Mouse (Mus musculus): Measurements from ENCODE around the gene Atf1. TPM values are rescaled to one million over a fixed set of nuclear protein-coding genes. Genes with fewer than 3 reads are reported as not detected.

Gene Atf1
- polyA plus RNA-seq, 1 experiment from 2014 or later: 28.3 TPM

- peaks cover 47% of the 10 kb centered on the region for H3K36me3 ChIP-seq (ENCODE audit: insufficient read depth, low read length)
- no peak overlapping the region for H3K4me3 ChIP-seq (ENCODE audit: low read depth, low read length)
- no peak for TF ChIP-seq EP300 (IDR thresholded peaks at IDR 0.05)
- TF ChIP-seq CTCF (IDR thresholded peaks at IDR 0.05): no peak
- DNase-seq (ENCODE audit: low spot score) (no peak), ATAC-seq (no peak)
- no peak overlapping the region for H3K27ac ChIP-seq (ENCODE audit: low read length)
- H3K4me1 ChIP-seq (ENCODE audit: insufficient read depth, low read depth, low read length): no peaks in the 10 kb centered on the region
- no peaks in the 10 kb centered on the region for H3K9me3 ChIP-seq (ENCODE audit: low read length)
- no peak overlapping the region for H3K4me2 ChIP-seq (replicated peaks; ENCODE audit: low read depth, low read length)
- WGBS: 85% methylated on average over 10 of the region's 10 CpGs
- no peak overlapping the region for H3K9ac ChIP-seq (replicated peaks; ENCODE audit: low read depth)
- no peaks in the 10 kb centered on the region for H3K27me3 ChIP-seq (replicated peaks; ENCODE audit: insufficient read depth, low read length)
Observed at GRCm38 (mm10) chr15:100183510-100183909, 44.1 kb upstream of the Atf1 start.

- DNase-seq (ENCODE audit: low spot score) (no peak), ATAC-seq (no peak)
- no peak overlapping the region for H3K4me2 ChIP-seq (replicated peaks; ENCODE audit: low read depth, low read length)
- H3K4me1 ChIP-seq (ENCODE audit: insufficient read depth, low read depth, low read length): no peaks in the 10 kb centered on the region
- no peak overlapping the region for H3K9ac ChIP-seq (replicated peaks; ENCODE audit: low read depth)
- TF ChIP-seq CTCF (IDR thresholded peaks at IDR 0.05) (peak; percentile 56), EP300 (IDR thresholded peaks at IDR 0.05) (no peak)
- no peaks in the 10 kb centered on the region for H3K9me3 ChIP-seq (ENCODE audit: low read length)
- no peak overlapping the region for H3K4me3 ChIP-seq (ENCODE audit: low read depth, low read length)
- H3K36me3 ChIP-seq (ENCODE audit: insufficient read depth, low read length): peaks cover 46% of the 10 kb centered on the region
- WGBS: 76% methylated on average over 5 of the region's 5 CpGs
- no peaks in the 10 kb centered on the region for H3K27me3 ChIP-seq (replicated peaks; ENCODE audit: insufficient read depth, low read length)
- no peak overlapping the region for H3K27ac ChIP-seq (ENCODE audit: low read length)
Observed at GRCm38 (mm10) chr15:100184821-100185496, 42.7 kb upstream of the Atf1 start.

GRCm38 (mm10) chr15:100186234-100186633 is 41.4 kb upstream of the Atf1 start:
- ATAC-seq (no peak), DNase-seq (ENCODE audit: low spot score) (no peak)
- H3K4me1 ChIP-seq (ENCODE audit: insufficient read depth, low read depth, low read length): no peaks in the 10 kb centered on the region
- WGBS: 80% methylated on average over 9 of the region's 9 CpGs
- H3K4me2 ChIP-seq (replicated peaks; ENCODE audit: low read depth, low read length): no peak overlapping the region
- H3K9me3 ChIP-seq (ENCODE audit: low read length): no peaks in the 10 kb centered on the region
- H3K27me3 ChIP-seq (replicated peaks; ENCODE audit: insufficient read depth, low read length): no peaks in the 10 kb centered on the region
- peaks cover 43% of the 10 kb centered on the region for H3K36me3 ChIP-seq (ENCODE audit: insufficient read depth, low read length)
- H3K27ac ChIP-seq (ENCODE audit: low read length): no peak overlapping the region
- no peak overlapping the region for H3K4me3 ChIP-seq (ENCODE audit: low read depth, low read length)
- no peak overlapping the region for H3K9ac ChIP-seq (replicated peaks; ENCODE audit: low read depth)
- TF ChIP-seq EP300 (IDR thresholded peaks at IDR 0.05) (no peak), CTCF (IDR thresholded peaks at IDR 0.05) (no peak)

- H3K9me3 ChIP-seq (ENCODE audit: low read length): no peaks in the 10 kb centered on the region
- peaks cover 43% of the 10 kb centered on the region for H3K36me3 ChIP-seq (ENCODE audit: insufficient read depth, low read length)
- no peak overlapping the region for H3K27ac ChIP-seq (ENCODE audit: low read length)
- ATAC-seq (no peak), DNase-seq (ENCODE audit: low spot score) (no peak)
- H3K27me3 ChIP-seq (replicated peaks; ENCODE audit: insufficient read depth, low read length): no peaks in the 10 kb centered on the region
- WGBS: 88% methylated on average over 8 of the region's 8 CpGs
- no peak overlapping the region for H3K4me2 ChIP-seq (replicated peaks; ENCODE audit: low read depth, low read length)
- TF ChIP-seq CTCF (IDR thresholded peaks at IDR 0.05) (no peak), EP300 (IDR thresholded peaks at IDR 0.05) (no peak)
- H3K4me3 ChIP-seq (ENCODE audit: low read depth, low read length): no peak overlapping the region
- no peaks in the 10 kb centered on the region for H3K4me1 ChIP-seq (ENCODE audit: insufficient read depth, low read depth, low read length)
- H3K9ac ChIP-seq (replicated peaks; ENCODE audit: low read depth): no peak overlapping the region
Observed at GRCm38 (mm10) chr15:100186882-100187672, 40.5 kb upstream of the Atf1 start.

- Histone ChIP-seq H3K27me3 (replicated peaks; ENCODE audit: insufficient read depth, low read length) (no peaks in the 10 kb centered on the region), H3K4me1 (ENCODE audit: insufficient read depth, low read depth, low read length) (no peaks in the 10 kb centered on the region), H3K9ac (replicated peaks; ENCODE audit: low read depth) (no peak overlapping the region), H3K4me2 (replicated peaks; ENCODE audit: low read depth, low read length) (no peak overlapping the region), H3K36me3 (ENCODE audit: insufficient read depth, low read length) (peaks cover 45% of the 10 kb centered on the region), H3K27ac (ENCODE audit: low read length) (no peak overlapping the region), H3K4me3 (ENCODE audit: low read depth, low read length) (no peak overlapping the region), H3K9me3 (ENCODE audit: low read length) (no peaks in the 10 kb centered on the region)
- no peak for ATAC-seq
- 73% methylated on average over 5 of the region's 5 CpGs for WGBS
- TF ChIP-seq CTCF (IDR thresholded peaks at IDR 0.05) (peak; percentile 52), EP300 (IDR thresholded peaks at IDR 0.05) (no peak)
- no peak for DNase-seq (ENCODE audit: low spot score)
Observed at GRCm38 (mm10) chr15:100188542-100188941, 39.1 kb upstream of the Atf1 start.

- TF ChIP-seq EP300 (IDR thresholded peaks at IDR 0.05) (no peak), CTCF (IDR thresholded peaks at IDR 0.05) (no peak)
- no peak overlapping the region for H3K4me3 ChIP-seq (ENCODE audit: low read depth, low read length)
- H3K9me3 ChIP-seq (ENCODE audit: low read length): no peaks in the 10 kb centered on the region
- no peaks in the 10 kb centered on the region for H3K27me3 ChIP-seq (replicated peaks; ENCODE audit: insufficient read depth, low read length)
- DNase-seq (ENCODE audit: low spot score): peak; percentile 29
- peak; percentile 65; the same call in 1 of the 2 replicates for ATAC-seq
- H3K27ac ChIP-seq (ENCODE audit: low read length): no peak overlapping the region
- H3K9ac ChIP-seq (replicated peaks; ENCODE audit: low read depth): no peak overlapping the region
- H3K36me3 ChIP-seq (ENCODE audit: insufficient read depth, low read length): peaks cover 48% of the 10 kb centered on the region
- no peaks in the 10 kb centered on the region for H3K4me1 ChIP-seq (ENCODE audit: insufficient read depth, low read depth, low read length)
- 55% methylated on average over 14 of the region's 14 CpGs for whole genome bisulfite sequencing
- no peak overlapping the region for H3K4me2 ChIP-seq (replicated peaks; ENCODE audit: low read depth, low read length)
Observed at GRCm38 (mm10) chr15:100188962-100189404, 38.6 kb upstream of the Atf1 start.

Measured in lung, postnatal 0 days (tissue).